33 mouse cellular contexts compared by ENCODE assay signal in the genomic region with DNA sequence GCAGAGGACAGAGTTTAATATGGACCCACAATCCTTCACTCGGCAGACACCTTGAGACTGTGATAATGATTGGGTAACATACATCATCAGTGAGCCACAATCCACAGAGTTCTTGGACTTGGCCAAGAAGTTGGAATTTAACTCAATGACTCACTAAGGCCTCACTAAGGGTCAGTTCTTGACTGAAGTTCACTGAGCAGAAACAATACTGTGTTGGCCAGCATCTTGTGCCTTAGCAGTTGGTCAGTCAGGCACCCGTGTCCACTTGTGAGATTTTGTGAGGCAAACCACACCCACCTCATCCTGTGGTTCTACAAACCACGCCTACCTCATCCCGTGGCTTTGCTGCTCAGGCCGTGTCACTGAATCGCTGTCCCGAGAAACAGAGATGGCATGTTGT. TPM values are rescaled to one million over a fixed set of nuclear protein-coding genes. Genes with fewer than 3 reads are reported as not detected.
DNase-seq lines count a peak whose midpoint lies in the region; ATAC-seq lines count a peak whose summit lies in the region.
"Had no signal": no experiment of that assay in that cellular context is flagged by ENCODE, and none has a peak within 500 bp of the region (broad histone marks: within the 10 kb centered on the region; RNA-seq: fewer than 3 reads in every experiment).

No protein-coding gene starts in this region.

- H3K4me2 ChIP-seq in kidney, embryonic 16.5 days (replicated peaks; ENCODE audit: low read depth, low read length): no peak overlapping the region
- H3K4me2 ChIP-seq: forebrain, embryonic 12.5 days; heart, embryonic 11.5 days; hindbrain, embryonic 13.5 days; limb, embryonic 15.5 days; liver, embryonic 13.5 days; stomach, embryonic 15.5 days had no signal

- peak; percentile 65 for DNase-seq in heart, adult 11 months
- DNase-seq in heart, embryonic 10.5 days (ENCODE audit: low spot score): no peak
- peak; percentile 25 for DNase-seq in kidney, adult 18-20 months
- DNase-seq in kidney, postnatal 36 days: peak; percentile 52 to 73
- DNase-seq in c-Kit-positive CD71-positive TER-119-positive erythroid progenitor cells, embryonic 14.5 days (ENCODE audit: low spot score): no peak
- DNase-seq in midbrain, embryonic 10.5 days (ENCODE audit: low spot score): no peak
- DNase-seq in spleen, postnatal 4 days (ENCODE audit: low spot score in 2 of 2): no peak
- DNase-seq: adrenal gland, postnatal 25 days; cerebellum, adult 18-20 months; cerebellum, postnatal 10 days; gastrocnemius, postnatal 14 days; heart, postnatal 36 days; layer of hippocampus, postnatal 36 days; liver, embryonic 13.5 days; lung, adult 18-20 months; midbrain, embryonic 14.5 days; thymus, postnatal 14 days had no signal

- no peaks in the 10 kb centered on the region for H3K36me3 ChIP-seq in heart, embryonic 10.5 days
- no peaks in the 10 kb centered on the region for H3K36me3 ChIP-seq in kidney, embryonic 16.5 days (ENCODE audit: insufficient read depth, low read length)
- H3K36me3 ChIP-seq in midbrain, embryonic 10.5 days: no peaks in the 10 kb centered on the region
- H3K36me3 ChIP-seq: forebrain, embryonic 12.5 days; hindbrain, embryonic 13.5 days; limb, embryonic 10.5 days; limb, embryonic 15.5 days; liver, embryonic 13.5 days; stomach, embryonic 15.5 days had no signal

- H3K9me3 ChIP-seq in heart, embryonic 10.5 days: no peaks in the 10 kb centered on the region
- no peaks in the 10 kb centered on the region for H3K9me3 ChIP-seq in kidney, embryonic 16.5 days (ENCODE audit: low read length)
- no peaks in the 10 kb centered on the region for H3K9me3 ChIP-seq in midbrain, embryonic 10.5 days (replicated peaks)
- H3K9me3 ChIP-seq: forebrain, embryonic 12.5 days; hindbrain, embryonic 13.5 days; limb, embryonic 10.5 days; limb, embryonic 15.5 days; liver, embryonic 13.5 days; stomach, embryonic 15.5 days had no signal

- 0 out of 2 replicates have a peak, but pooled peaks cover 2% of the 10 kb centered on the region for H3K4me1 ChIP-seq in heart, embryonic 10.5 days
- H3K4me1 ChIP-seq in kidney, embryonic 16.5 days (ENCODE audit: insufficient read depth, low read length): no peaks in the 10 kb centered on the region
- no peaks in the 10 kb centered on the region for H3K4me1 ChIP-seq in midbrain, embryonic 10.5 days
- H3K4me1 ChIP-seq: forebrain, embryonic 12.5 days; hindbrain, embryonic 13.5 days; limb, embryonic 10.5 days; limb, embryonic 15.5 days; liver, embryonic 13.5 days; stomach, embryonic 15.5 days had no signal

- WGBS in heart, embryonic 10.5 days: 77% methylated on average over 7 of the region's 7 CpGs
- 76% methylated on average over 7 of the region's 7 CpGs for WGBS in kidney, embryonic 16.5 days
- WGBS in midbrain, embryonic 10.5 days: 80% methylated on average over 7 of the region's 7 CpGs

- peak; percentile 81 for ATAC-seq in kidney, embryonic 16.5 days (ENCODE audit: low FRiP score, low TSS enrichment)
- ATAC-seq: intestine, postnatal 0 days; lung, postnatal 0 days had no signal

- H3K27ac ChIP-seq in heart, embryonic 10.5 days: no peak overlapping the region
- H3K27ac ChIP-seq in kidney, embryonic 16.5 days (ENCODE audit: low read length): no peak overlapping the region
- no peak overlapping the region for H3K27ac ChIP-seq in midbrain, embryonic 10.5 days (replicated peaks)
- H3K27ac ChIP-seq: forebrain, embryonic 12.5 days; hindbrain, embryonic 13.5 days; limb, embryonic 10.5 days; limb, embryonic 15.5 days; liver, embryonic 13.5 days; macrophage; stomach, embryonic 15.5 days had no signal

- H3K27me3 ChIP-seq in heart, embryonic 10.5 days (ENCODE audit: insufficient read depth, poor library complexity, severe bottlenecking): no peaks in the 10 kb centered on the region
- no peaks in the 10 kb centered on the region for H3K27me3 ChIP-seq in kidney, embryonic 16.5 days (ENCODE audit: insufficient read depth, low read length)
- H3K27me3 ChIP-seq in midbrain, embryonic 10.5 days (ENCODE audit: low read depth, poor library complexity, severe bottlenecking): no peaks in the 10 kb centered on the region
- H3K27me3 ChIP-seq: forebrain, embryonic 12.5 days; hindbrain, embryonic 13.5 days; limb, embryonic 15.5 days; liver, embryonic 13.5 days; stomach, embryonic 15.5 days had no signal

- H3K4me3 ChIP-seq in heart, embryonic 10.5 days: no peak overlapping the region
- H3K4me3 ChIP-seq in kidney, embryonic 16.5 days (ENCODE audit: low read length): no peak overlapping the region
- no peak overlapping the region for H3K4me3 ChIP-seq in midbrain, embryonic 10.5 days
- H3K4me3 ChIP-seq: erythroblast, embryonic 14.5 days; forebrain, embryonic 12.5 days; hindbrain, embryonic 13.5 days; limb, embryonic 10.5 days; limb, embryonic 15.5 days; liver, embryonic 13.5 days; stomach, embryonic 15.5 days had no signal

- no peak overlapping the region for H3K9ac ChIP-seq in kidney, embryonic 16.5 days (replicated peaks; ENCODE audit: low read length)
- H3K9ac ChIP-seq: forebrain, embryonic 12.5 days; hindbrain, embryonic 13.5 days; limb, embryonic 15.5 days; liver, embryonic 13.5 days; stomach, embryonic 15.5 days had no signal

RNA-seq across cellular contexts. Expression of a gene that starts 11.1 kb away (rescaled TPM):
- not detected in 2 replicates for polyA plus RNA-seq in heart, embryonic 10.5 days (2016; fragmentation: Nextera tagmentation; extraction: Ambion mirVana)
- not detected in 2 replicates for polyA plus RNA-seq in kidney, embryonic 16.5 days (2015; fragmentation: Nextera tagmentation; extraction: Ambion mirVana)
- polyA plus RNA-seq in midbrain, embryonic 10.5 days (2016; fragmentation: Nextera tagmentation; extraction: Ambion mirVana): not detected in 2 replicates
- polyA plus RNA-seq: cortical plate, adult 2 months; embryonic facial prominence, embryonic 14.5 days; erythroblast, embryonic 14.5 days; forebrain, embryonic 12.5 days; heart, embryonic 11.5 days; heart, embryonic 16.5 days; hindbrain, embryonic 13.5 days; intestine, postnatal 0 days; limb, embryonic 10.5 days; limb, embryonic 15.5 days; liver, embryonic 13.5 days; lung, postnatal 0 days; macrophage; midbrain, embryonic 14.5 days; neural tube, embryonic 14.5 days; stomach, embryonic 15.5 days; urinary bladder, adult 2 months had no signal

RNA-seq across cellular contexts. Expression of a gene that starts 11.2 kb away (rescaled TPM):
- polyA plus RNA-seq in heart, embryonic 10.5 days (2016; fragmentation: Nextera tagmentation; extraction: Ambion mirVana): 0.18 TPM in 1 of 2 replicates, not detected in the other
- polyA plus RNA-seq in kidney, embryonic 16.5 days (2015; fragmentation: Nextera tagmentation; extraction: Ambion mirVana): not detected in 2 replicates
- polyA plus RNA-seq in midbrain, embryonic 10.5 days (2016; fragmentation: Nextera tagmentation; extraction: Ambion mirVana): not detected in 2 replicates
- polyA plus RNA-seq: embryonic facial prominence, embryonic 14.5 days; erythroblast, embryonic 14.5 days; forebrain, embryonic 12.5 days; heart, embryonic 11.5 days; heart, embryonic 16.5 days; hindbrain, embryonic 13.5 days; intestine, postnatal 0 days; limb, embryonic 10.5 days; limb, embryonic 15.5 days; liver, embryonic 13.5 days; lung, postnatal 0 days; macrophage; stomach, embryonic 15.5 days; urinary bladder, adult 2 months had no signal

RNA-seq across cellular contexts. Expression of a gene that starts 14.3 kb away (rescaled TPM):
- not detected in 2 replicates for polyA plus RNA-seq in heart, embryonic 10.5 days (2016; fragmentation: Nextera tagmentation; extraction: Ambion mirVana)
- not detected in 2 replicates for polyA plus RNA-seq in kidney, embryonic 16.5 days (2015; fragmentation: Nextera tagmentation; extraction: Ambion mirVana)
- polyA plus RNA-seq in midbrain, embryonic 10.5 days (2016; fragmentation: Nextera tagmentation; extraction: Ambion mirVana): not detected in 2 replicates
- polyA plus RNA-seq: embryonic facial prominence, embryonic 14.5 days; erythroblast, embryonic 14.5 days; forebrain, embryonic 12.5 days; heart, embryonic 11.5 days; heart, embryonic 16.5 days; hindbrain, embryonic 13.5 days; intestine, postnatal 0 days; limb, embryonic 10.5 days; limb, embryonic 15.5 days; liver, embryonic 13.5 days; lung, postnatal 0 days; macrophage; midbrain, embryonic 14.5 days; neural tube, embryonic 14.5 days; stomach, embryonic 15.5 days; urinary bladder, adult 2 months had no signal

RNA-seq across cellular contexts. Expression of a gene that starts 24.6 kb away (rescaled TPM):
- polyA plus RNA-seq in heart, embryonic 10.5 days (2016; fragmentation: Nextera tagmentation; extraction: Ambion mirVana): not detected in 2 replicates
- not detected in 2 replicates for polyA plus RNA-seq in kidney, embryonic 16.5 days (2015; fragmentation: Nextera tagmentation; extraction: Ambion mirVana)
- 0.02 TPM in 1 of 2 replicates, not detected in the other for polyA plus RNA-seq in midbrain, embryonic 10.5 days (2016; fragmentation: Nextera tagmentation; extraction: Ambion mirVana)
- polyA plus RNA-seq: cortical plate, adult 2 months; embryonic facial prominence, embryonic 14.5 days; erythroblast, embryonic 14.5 days; forebrain, embryonic 12.5 days; heart, embryonic 11.5 days; heart, embryonic 16.5 days; hindbrain, embryonic 13.5 days; intestine, postnatal 0 days; limb, embryonic 10.5 days; limb, embryonic 15.5 days; liver, embryonic 13.5 days; lung, postnatal 0 days; macrophage; midbrain, embryonic 14.5 days; neural tube, embryonic 14.5 days; stomach, embryonic 15.5 days; urinary bladder, adult 2 months had no signal

RNA-seq across cellular contexts. Expression of a gene that starts 42.7 kb away (rescaled TPM):
- polyA plus RNA-seq in heart, embryonic 10.5 days (2016; fragmentation: Nextera tagmentation; extraction: Ambion mirVana): 0.58 and 0.85 TPM in 2 replicates
- 1.8 and 2.1 TPM in 2 replicates for polyA plus RNA-seq in kidney, embryonic 16.5 days (2015; fragmentation: Nextera tagmentation; extraction: Ambion mirVana)
- 7.3 and 11.2 TPM in 2 replicates for polyA plus RNA-seq in midbrain, embryonic 10.5 days (2016; fragmentation: Nextera tagmentation; extraction: Ambion mirVana)
- polyA plus RNA-seq: erythroblast, embryonic 14.5 days; macrophage had no signal

Comparison
In these comparisons a context has a peak if more than half of its experiments do, and no peak if none do; other contexts are left out.
1. DNase-seq: peak in heart, adult 11 months (single experiment), kidney, adult 18-20 months (single experiment) and kidney, postnatal 36 days (2 of 2); none in heart, embryonic 10.5 days (single experiment), c-Kit-positive CD71-positive TER-119-positive erythroid progenitor cells, embryonic 14.5 days (single experiment), midbrain, embryonic 10.5 days (single experiment) and spleen, postnatal 4 days (0 of 2).